Mouse (Mus musculus) C2C12 (cell line): ENCODE results near the gene Pou3f1.

Experiments
- CEBPB ChIP-seq: IDR thresholded peaks from one replicate; pipeline ENCODE4 v1.6.1; 2011; ENCODE audit warnings: low read depth, mild to moderate bottlenecking, control low read depth, moderate library complexity
- CTCF ChIP-seq: IDR thresholded peaks from one replicate; pipeline ENCODE4 v1.5.1; 2011; ENCODE audit not compliant: control insufficient read depth, insufficient read depth, insufficient read length
- FOSL1 ChIP-seq: IDR thresholded peaks from one replicate; pipeline ENCODE4 v1.8.0; 2011; ENCODE audit warnings: mild to moderate bottlenecking, low read length; ENCODE audit not compliant: poor library complexity, insufficient read depth, severe bottlenecking
- MAX ChIP-seq: IDR thresholded peaks from one replicate; pipeline ENCODE4 v1.6.1; 2011; ENCODE audit warnings: mild to moderate bottlenecking, control low read depth
- MYOD1 ChIP-seq: IDR thresholded peaks from one replicate; pipeline ENCODE4 v1.6.1; 2011; ENCODE audit warnings: low read depth; ENCODE audit not compliant: control insufficient read depth, insufficient read length
- MYOG ChIP-seq: IDR thresholded peaks from one replicate; pipeline ENCODE4 v1.6.1; 2011; ENCODE audit not compliant: control insufficient read depth, insufficient read length; ENCODE audit errors: extremely low read depth
- USF1 ChIP-seq: IDR thresholded peaks from one replicate; pipeline ENCODE4 v1.6.1; 2011; ENCODE audit warnings: low read depth, mild to moderate bottlenecking, control low read depth, moderate library complexity

DNA sequence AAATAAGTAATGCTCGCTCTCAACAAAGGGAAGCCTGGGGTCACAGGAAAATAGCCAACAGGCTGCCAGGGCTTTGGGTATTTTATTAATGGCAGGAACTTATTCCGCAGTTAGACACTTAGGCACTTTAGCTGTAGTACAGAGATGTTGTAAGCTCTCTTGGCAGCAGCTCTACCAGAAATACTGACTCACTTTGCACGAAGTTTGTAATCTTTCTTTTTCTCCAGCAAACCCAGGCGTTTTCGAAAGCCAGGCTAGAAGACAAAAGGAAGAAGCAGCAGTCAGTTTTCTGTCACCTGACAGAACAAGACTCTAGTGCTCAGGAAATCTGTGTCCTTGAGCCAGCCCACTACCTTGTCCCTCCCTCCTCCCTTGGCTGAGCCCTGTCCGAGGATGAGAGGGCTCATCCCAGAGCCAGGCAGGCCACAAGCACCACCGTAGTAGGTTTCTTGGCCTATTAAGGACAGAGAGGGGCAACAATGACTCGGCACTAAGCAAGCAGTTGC lies 29.3 kb downstream of the Pou3f1 start:
- TF ChIP-seq CTCF (no peak), USF1 (no peak), MYOD1 (no peak), MAX (no peak), MYOG (no peak), CEBPB (no peak), FOSL1 (no peak)
